Mouse (Mus musculus) thymus, postnatal 10 days (tissue): Measurements from ENCODE around the gene Psmd5.
"Not testable (repeated sequence)": the region's sequence is repeated elsewhere in the genome, so short reads cannot be mapped to it uniquely, and the experiment has no call there.

ENCODE experiments used
- DNase-seq, 2 experiments: peaks; one replicate each; pipeline ENCODE4 v3.0.0; 2021; ENCODE audit warnings: low spot score in 2 of 2

Gene Psmd5

DNA sequence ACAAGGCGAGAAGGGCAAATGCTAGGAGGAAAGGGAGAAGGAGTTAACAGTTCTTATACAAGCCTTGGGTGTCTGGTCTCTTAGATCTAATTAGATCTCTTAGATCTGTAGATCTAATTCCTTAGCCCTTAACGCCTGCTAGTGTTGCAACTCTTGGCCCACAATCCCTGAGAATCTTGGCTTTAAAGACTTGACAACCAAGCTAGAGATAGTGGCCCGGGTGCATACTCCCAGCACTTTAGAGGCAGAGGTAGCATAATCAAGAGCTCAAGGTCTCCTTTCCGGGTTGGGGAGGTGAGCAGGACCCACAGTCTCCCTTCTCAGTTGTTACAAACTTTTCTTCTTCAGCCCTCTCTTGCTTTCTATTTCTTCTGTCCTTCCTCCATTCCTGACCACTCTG is 47.2 kb downstream of the Psmd5 start:
- no peak for DNase-seq

DNA sequence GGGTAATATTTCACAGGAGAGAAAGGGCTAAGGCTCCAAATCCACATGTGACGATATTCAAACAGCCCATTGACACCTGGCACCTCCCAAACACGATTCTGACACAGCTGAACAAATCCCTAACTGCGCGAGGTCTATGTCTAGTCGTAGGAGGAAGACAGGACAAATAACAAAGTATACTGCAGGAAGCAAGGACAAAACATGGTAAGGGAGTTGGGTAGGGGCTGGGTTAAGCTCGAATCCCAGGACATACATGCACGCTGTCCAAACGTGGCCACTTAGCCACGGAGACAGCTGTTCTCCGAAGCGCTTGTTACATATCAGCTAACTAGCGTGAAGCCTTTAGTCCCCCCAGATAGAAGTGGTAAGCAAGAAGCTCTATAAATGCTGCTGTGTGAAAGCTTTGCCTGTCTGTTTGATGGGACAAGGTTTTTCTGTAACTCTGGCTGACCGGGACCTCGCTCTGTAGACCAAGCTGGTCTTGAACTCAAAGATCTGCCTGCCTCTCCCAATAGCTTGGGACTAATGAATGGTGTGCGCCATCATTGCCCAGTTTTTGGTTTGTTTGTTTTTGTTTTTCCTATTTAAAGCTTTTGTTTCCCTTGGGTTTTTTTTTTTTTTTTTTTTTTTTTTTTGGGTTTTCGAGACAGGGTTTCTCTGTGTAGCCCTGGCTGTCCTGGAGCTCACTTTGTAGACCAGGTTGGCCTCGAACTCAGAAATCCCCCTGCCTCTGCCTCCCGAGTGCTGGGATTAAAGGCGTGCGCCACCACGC is 48.1 kb downstream of the Psmd5 start:
- peak in 1 of 2 experiments; percentile 11 for DNase-seq

DNA sequence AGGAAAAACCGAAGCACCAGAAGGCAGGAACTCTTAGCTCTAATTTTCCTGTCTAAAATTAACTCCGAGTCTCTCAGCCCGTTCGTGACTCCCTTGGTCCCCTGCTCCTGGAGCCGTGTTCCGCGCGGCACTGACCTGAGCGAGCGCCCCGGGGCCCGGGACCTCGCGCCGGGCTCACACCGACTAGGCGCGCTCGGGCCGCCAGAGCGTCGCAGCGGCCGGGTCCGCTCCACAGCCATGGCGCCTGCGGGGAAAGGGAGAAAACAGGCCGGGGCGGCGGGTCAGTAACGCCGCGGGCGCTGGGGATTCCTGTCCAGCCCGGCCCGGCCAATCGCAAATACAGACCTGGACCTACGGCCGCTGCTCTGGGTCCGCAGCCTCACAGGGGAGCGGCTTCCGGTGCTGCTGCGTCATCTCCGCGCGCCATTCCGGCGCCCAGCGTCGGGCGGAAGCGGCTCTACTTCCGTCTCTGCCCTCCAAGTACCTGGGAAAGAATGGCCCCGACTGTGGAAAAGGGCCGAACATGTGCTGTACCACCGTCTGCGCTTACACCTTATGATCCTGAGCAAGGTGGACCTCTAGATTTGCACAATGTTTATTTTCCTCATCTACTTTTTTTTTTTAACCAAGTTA is 48.8 kb downstream of the Psmd5 start, which contains the start of gene Fbxw2:
Gene Fbxw2, minus strand, starts transcription at position 485 of the 633 bp plus-strand sequence.
- peak; percentile 76 to 87 for DNase-seq

DNA sequence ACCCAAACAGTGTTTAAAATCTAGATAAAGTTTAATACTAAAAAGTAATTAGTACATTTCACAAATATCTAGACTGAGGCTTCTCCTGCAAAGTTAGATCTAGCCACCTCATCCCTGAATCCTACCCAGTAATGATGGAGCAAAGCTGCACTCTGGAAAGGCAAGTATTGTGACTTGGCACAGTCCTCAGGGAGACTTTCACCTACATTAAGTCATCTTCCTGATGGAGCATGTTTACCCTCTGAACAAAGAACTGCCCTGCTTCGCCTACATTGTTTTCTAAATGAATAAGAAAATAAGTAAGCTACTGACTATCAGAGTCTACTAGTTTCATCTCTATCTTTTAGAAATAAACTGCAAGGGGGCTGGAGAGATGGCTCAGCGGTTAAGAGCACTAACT is 56.3 kb downstream of the Psmd5 start:
- no peak for DNase-seq

DNA sequence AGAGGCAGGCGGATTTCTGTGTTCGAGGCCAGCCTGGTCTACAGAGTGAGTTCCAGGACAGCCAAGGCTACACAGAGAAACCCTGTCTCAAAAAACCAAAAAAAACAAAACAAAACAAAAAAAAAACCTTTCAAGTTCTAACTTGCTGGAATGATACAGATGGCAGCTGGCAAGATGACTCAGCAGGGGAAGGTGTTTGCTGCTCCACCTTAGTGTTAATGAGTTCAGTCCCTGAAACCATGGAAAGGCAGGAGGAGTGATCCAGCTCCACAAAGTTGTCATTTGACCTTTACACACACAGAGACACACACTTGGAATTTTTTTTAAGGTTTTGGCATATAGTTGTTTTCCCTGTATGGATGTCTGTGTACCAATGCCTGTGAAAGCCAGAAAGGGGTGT is 58.9 kb downstream of the Psmd5 start:
- DNase-seq, result not testable (repeated sequence)

DNA sequence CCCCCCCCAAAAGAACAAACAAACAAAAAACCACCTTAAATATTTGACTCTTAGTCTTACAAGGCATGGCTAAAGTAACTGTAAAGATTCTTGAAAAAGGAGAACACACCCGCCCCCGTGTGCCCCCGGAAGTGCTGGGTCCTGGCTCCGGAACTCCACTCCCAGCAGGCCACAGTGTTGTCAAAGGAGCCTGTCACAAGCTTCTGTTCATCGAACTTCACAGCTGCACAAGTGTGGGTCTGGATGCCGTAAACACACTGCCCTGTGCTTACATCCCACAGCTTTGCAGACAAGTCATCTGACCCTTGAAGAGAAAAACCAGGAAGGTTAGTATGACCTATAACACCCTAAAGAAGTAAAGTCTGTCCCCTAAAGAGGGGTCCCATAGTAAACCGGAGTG is 62.1 kb downstream of the Psmd5 start:
- no peak for DNase-seq

DNA sequence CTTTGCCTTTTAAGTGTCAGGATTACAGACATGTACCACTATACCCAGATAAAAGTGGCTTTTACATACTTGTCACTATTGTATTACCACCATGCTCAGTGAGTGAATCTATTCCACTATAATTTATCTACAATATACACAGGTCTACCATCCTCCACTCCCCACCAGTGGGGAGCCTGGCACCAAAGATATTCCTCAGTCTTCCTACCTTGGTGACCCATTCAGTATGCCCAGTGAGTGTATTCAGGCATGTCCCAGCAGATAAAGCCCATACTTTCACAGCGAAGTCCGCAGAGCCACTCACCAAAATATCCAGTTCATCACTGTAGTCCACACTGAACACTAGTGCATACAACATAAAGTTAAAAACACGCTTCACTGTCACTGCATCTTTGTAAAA is 64.0 kb downstream of the Psmd5 start:
- no peak for DNase-seq

DNA sequence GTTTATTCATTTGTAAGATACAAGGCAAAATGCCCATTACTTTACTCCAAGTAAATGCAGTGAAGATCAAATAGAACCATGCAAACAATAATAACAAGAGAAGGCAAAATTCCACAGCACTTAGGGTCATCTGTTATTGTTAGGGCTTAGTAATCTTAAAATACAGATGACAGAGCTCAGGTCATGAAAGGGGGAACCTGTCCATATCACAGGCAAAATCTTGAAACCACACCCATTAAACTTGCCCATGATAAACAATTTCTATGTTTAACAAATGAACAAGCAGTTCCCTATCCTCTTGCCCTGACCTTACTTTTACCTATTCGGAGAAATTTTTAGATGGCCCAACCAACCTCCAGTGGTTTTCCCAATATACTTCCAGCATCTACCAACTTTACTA is 65.2 kb downstream of the Psmd5 start:
- DNase-seq, result no peak

DNA sequence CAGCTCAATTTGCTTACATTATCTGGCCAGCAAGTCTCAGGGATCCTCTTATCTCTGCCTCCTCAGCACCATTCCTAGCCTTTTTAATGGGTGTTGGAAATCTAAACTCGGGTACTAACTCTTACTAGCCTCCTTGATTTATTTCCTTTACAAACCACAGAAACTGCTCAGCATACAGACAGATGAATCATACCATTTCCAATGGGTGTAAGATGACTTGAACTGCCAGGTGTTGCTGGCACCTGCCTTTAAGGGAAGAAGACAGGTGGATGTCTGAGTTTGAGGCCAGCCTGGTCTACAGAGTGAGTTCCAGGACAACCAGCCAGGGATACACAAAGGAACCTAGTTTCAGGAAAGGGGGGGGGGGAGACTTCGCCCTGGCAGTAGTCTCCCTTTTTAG is 66.7 kb downstream of the Psmd5 start:
- DNase-seq, result no peak

DNA sequence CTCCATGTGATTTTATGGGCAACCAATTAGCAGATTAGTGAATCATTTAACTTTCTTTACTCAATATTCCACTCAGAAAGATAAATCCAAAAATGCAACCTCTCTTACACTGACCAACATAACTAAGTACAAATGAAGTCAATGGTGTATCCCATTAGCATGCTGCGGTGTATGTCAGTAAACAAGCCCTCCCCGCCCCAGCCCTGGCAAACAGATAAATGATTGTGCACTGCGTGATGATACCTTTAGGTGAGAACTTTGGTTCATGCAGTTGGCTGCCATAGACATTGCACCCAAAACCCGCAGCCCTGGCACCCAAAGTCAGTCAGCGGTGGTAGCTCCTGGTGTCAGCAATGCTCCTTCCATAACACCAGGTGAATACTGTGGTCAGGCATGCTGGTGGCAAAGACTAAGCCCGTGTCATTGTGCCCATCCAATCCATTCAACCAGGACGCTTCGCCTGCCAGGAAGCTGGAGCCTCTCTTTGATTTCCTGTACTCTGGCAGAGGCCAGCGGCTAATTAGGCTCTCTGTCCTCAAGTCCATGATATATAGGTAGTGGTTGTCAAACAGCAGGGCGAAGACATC is 69.3 kb downstream of the Psmd5 start:
- no peak for DNase-seq

DNA sequence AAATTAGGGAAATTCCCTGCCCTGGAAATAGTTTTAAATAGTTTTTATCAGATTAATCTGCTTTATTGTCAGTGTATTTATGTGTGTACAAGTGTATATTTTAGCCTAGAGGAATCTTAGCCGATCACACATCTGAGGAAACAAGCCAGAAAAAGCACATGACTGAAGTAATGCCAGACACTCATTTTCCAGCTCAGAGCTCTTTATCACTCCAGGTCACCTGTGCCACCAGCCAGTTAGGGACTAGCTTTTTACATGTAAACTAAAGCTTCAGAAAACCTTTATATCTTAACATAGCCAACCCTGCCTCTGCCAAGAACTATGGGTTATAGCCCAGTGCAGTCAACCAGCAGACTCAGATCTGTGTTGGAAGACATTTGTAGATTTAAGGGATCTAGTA is 70.0 kb downstream of the Psmd5 start:
- no peak for DNase-seq

DNA sequence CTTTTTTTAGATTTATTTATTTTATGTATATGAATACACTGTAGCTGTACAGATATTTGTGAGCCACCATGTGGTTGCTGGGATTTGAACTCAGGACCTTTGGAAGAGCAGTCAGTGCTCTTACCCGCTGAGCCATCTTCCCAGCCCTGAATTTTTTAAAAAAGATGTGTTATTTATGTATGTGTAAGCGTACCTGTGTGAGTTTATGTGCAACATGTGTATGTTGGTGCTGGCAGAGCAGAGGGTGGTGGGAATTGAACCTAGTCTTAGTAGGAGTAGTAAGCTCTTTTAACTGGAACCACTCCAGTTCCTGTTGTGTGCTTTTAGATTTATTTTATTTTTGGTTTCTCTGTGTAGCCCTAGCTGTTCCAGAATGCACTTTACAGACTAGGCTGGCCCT is 70.6 kb downstream of the Psmd5 start:
- no peak for DNase-seq

DNA sequence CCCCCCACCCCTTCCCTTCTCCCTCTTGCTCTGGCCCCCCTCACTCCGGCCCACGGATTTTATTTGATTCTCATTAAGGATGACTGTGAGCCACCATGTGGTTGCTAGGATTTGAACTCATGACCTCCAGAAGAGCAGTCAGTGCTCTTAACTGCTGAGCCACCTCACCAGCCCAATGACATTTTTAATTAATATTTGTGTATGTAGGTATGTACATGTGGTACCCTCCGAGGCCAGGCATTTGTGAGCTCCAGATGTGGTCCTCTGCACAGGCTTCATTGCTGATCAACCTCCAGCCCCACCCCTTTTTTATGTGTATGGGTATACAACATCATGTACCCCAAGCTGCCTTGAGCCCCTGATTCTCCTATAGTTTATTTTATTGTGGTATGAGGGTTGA is 71.0 kb downstream of the Psmd5 start:
- DNase-seq, result no peak

DNA sequence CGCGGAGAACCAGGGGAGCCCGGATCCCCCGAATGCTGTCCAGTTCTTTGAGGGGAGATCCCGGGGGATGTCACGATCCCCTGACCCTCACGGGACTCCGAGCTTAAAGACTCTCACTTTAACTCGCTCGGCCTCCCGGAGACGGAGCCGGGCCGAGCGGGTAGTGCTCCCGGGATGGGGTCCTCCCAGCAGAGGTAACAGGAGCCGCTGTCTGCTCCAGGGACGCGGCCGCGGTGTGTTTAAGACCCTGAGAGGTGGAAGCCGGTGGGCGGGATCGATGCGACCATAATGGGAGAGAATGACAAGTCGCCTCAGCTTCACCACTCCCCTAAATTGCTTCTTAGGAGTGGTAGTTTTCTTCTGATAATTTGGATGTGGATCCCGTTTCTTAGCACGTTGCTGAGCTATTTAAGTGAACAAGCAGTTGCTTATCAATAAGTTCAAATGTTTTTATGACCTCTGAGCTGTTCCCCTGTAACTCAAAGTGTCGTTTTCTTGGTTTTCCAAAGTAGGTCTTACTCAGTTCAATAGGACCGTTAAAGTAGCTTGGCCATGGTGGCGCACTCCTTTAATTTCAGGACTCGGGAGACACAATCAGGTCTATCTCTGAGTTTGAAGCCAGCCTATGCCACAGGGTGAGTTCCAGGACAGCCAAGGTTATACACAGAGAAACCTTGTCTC is 72.1 kb downstream of the Psmd5 start:
- not testable (repeated sequence) for DNase-seq

DNA sequence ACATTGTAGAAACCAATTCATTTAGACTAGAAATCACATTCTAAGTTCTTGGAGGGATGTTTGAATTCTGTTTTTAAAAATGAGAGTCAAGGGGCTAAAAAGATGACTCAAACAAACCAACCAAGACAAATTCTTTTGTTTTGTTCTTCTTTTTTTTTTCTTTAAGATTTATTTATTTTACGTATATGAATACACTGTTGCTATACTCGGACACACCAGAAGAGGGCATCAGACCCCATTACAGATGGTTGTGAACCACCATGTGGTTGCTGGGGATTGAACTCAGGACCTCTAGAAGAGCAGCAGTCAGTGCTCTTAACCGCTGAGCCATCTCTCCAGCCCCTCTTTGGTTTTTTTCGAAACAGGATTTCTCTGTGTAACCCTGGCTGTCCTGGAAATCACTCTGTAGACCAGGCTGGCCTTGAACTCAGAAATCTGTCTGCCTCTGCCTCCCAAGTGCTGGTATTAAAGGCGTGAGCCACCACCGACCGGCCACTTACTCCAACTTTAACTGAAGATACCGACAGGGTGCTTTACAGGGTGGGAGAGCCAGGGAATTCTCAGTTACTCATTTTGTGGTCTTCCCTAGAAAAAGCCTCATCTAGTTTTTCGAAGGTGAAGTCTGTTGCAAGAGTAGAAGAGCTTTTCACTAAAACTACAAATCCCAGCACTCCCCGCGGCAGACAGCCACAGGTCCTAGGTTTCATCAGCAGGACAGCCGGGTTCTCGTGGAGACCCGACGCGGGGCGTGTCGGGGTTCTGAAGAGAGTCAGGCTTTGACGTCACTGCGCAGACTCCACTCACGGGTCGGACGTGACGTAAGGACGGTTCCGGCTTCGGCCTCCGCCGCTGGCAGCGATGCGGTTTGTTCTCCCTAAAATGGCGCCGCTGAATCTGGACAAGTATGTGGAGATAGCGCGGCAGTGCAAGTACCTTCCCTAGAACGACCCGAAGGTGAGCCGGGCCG is 73.0 kb downstream of the Psmd5 start:
- peak; percentile 94 to 97 for DNase-seq

DNA sequence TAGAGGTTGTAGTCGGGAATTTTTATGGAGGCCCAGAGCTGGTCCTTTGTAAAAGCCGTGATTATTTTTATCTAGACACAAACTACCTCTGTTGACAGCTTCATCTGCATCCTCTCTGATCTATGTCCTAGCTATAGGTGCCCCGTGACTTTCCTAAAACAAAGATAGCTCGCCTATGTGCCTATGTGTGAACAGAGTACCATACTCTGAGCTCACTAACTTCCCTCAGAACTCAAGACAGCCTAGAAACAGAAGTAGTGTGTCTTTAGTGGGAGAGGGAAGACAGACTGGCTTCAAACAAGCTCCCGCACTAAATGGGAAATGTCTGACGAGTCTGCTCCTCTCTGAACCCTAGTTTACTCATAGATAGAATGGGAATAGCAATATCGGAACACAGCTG is 74.4 kb downstream of the Psmd5 start:
- no peak for DNase-seq
